ENCODE assay signal across 12 mouse cellular contexts in genomic region chr13:3749646-3750045, GRCm38 (mm10). TPM values are rescaled to one million over a fixed set of nuclear protein-coding genes. Genes with fewer than 3 reads are reported as not detected.
DNase-seq lines count a peak whose midpoint lies in the region; ATAC-seq and TF ChIP-seq lines count a peak whose summit lies in the region.
"Had no signal": no experiment of that assay in that cellular context is flagged by ENCODE, and none has a peak within 500 bp of the region (broad histone marks: within the 10 kb centered on the region; RNA-seq: fewer than 3 reads in every experiment).

No protein-coding gene starts in this region.

- no peaks in the 10 kb centered on the region for H3K4me1 ChIP-seq in forebrain, embryonic 15.5 days
- peaks cover 16% of the 10 kb centered on the region for H3K4me1 ChIP-seq in forebrain, embryonic 10.5 days
- H3K4me1 ChIP-seq in limb, embryonic 13.5 days = peaks cover 29% of the 10 kb centered on the region
- peaks cover 20% of the 10 kb centered on the region for H3K4me1 ChIP-seq in limb, embryonic 10.5 days
- peaks cover 26% of the 10 kb centered on the region for H3K4me1 ChIP-seq in embryonic facial prominence, embryonic 12.5 days
- no peaks in the 10 kb centered on the region; the same call in 1 of the 2 replicates for H3K4me1 ChIP-seq in cerebellum, adult 2 months (ENCODE audit: control insufficient read depth, insufficient read depth, low read length)

- no peak overlapping the region for H3K4me2 ChIP-seq in forebrain, embryonic 15.5 days (replicated peaks)
- H3K4me2 ChIP-seq in limb, embryonic 13.5 days (replicated peaks) = no peak overlapping the region
- H3K4me2 ChIP-seq in embryonic facial prominence, embryonic 12.5 days (replicated peaks) = no peak overlapping the region
- H3K4me2 ChIP-seq: limb, embryonic 12.5 days had no signal

- no peaks in the 10 kb centered on the region for H3K9me3 ChIP-seq in forebrain, embryonic 15.5 days
- H3K9me3 ChIP-seq in forebrain, embryonic 10.5 days = no peaks in the 10 kb centered on the region
- no peaks in the 10 kb centered on the region for H3K9me3 ChIP-seq in limb, embryonic 13.5 days
- H3K9me3 ChIP-seq in limb, embryonic 10.5 days (replicated peaks) = no peaks in the 10 kb centered on the region
- no peaks in the 10 kb centered on the region for H3K9me3 ChIP-seq in embryonic facial prominence, embryonic 12.5 days
- H3K9me3 ChIP-seq: limb, embryonic 12.5 days had no signal

- TF ChIP-seq CTCF in cerebellum, adult 2 months (IDR thresholded peaks at IDR 0.05; ENCODE audit: borderline replicate concordance, insufficient read depth, low read depth, low read length) = no peak

- no peak for TF ChIP-seq POLR2A in cerebellum, adult 2 months (IDR thresholded peaks at IDR 0.05; ENCODE audit: borderline replicate concordance, insufficient read depth, low read length)

- DNase-seq in forebrain, embryonic 10.5 days (ENCODE audit: extremely low spot score, low spot score) = no peak
- no peak for DNase-seq in limb, embryonic 10.5 days (ENCODE audit: low spot score)
- DNase-seq in cerebellum, adult 2 months = no peak
- DNase-seq in cerebellum, adult 9-10 months = no peak
- DNase-seq: gastrocnemius, postnatal 36 days; right cerebral cortex, adult 18-20 months had no signal

- ATAC-seq in forebrain, embryonic 15.5 days (replicated peaks) = 0 out of 2 replicates have a peak, but pooled peaks have one; percentile 39
- 0 out of 2 replicates have a peak, but pooled peaks have one; percentile 41 for ATAC-seq in limb, embryonic 13.5 days (ENCODE audit: low FRiP score, low read depth)
- no peak for ATAC-seq in embryonic facial prominence, embryonic 12.5 days (ENCODE audit: insufficient number of reproducible peaks, insufficient read depth, low FRiP score, low TSS enrichment)
- peak; percentile 58 for ATAC-seq in megakaryocyte progenitor cell, adult 5-6 weeks (replicated peaks; ENCODE audit: poor library complexity)

- no peak overlapping the region for H3K9ac ChIP-seq in forebrain, embryonic 15.5 days (replicated peaks)
- H3K9ac ChIP-seq in limb, embryonic 13.5 days = no peak overlapping the region
- no peak overlapping the region for H3K9ac ChIP-seq in embryonic facial prominence, embryonic 12.5 days
- H3K9ac ChIP-seq: limb, embryonic 12.5 days had no signal

- H3K4me3 ChIP-seq in forebrain, embryonic 15.5 days = no peak overlapping the region
- H3K4me3 ChIP-seq in forebrain, embryonic 10.5 days = no peak overlapping the region
- H3K4me3 ChIP-seq in limb, embryonic 13.5 days = no peak overlapping the region
- no peak overlapping the region for H3K4me3 ChIP-seq in limb, embryonic 10.5 days
- H3K4me3 ChIP-seq in embryonic facial prominence, embryonic 12.5 days = no peak overlapping the region
- no peak overlapping the region for H3K4me3 ChIP-seq in cerebellum, adult 2 months (replicated peaks; ENCODE audit: insufficient read depth, low read depth, low read length)
- H3K4me3 ChIP-seq: limb, embryonic 12.5 days had no signal

- WGBS in forebrain, embryonic 15.5 days = 90% methylated on average over 3 of the region's 3 CpGs
- 88% methylated on average over 3 of the region's 3 CpGs for WGBS in forebrain, embryonic 10.5 days
- 83% methylated on average over 3 of the region's 3 CpGs for WGBS in limb, embryonic 13.5 days
- 87% methylated on average over 3 of the region's 3 CpGs for WGBS in limb, embryonic 10.5 days
- 86% methylated on average over 3 of the region's 3 CpGs for WGBS in embryonic facial prominence, embryonic 12.5 days
- WGBS in cerebellum, adult 2 months = 72% methylated on average over 3 of the region's 3 CpGs

- H3K36me3 ChIP-seq in forebrain, embryonic 15.5 days = no peaks in the 10 kb centered on the region
- no peaks in the 10 kb centered on the region for H3K36me3 ChIP-seq in forebrain, embryonic 10.5 days (replicated peaks)
- H3K36me3 ChIP-seq in limb, embryonic 13.5 days = no peaks in the 10 kb centered on the region
- H3K36me3 ChIP-seq in limb, embryonic 10.5 days = no peaks in the 10 kb centered on the region
- no peaks in the 10 kb centered on the region for H3K36me3 ChIP-seq in embryonic facial prominence, embryonic 12.5 days
- H3K36me3 ChIP-seq: limb, embryonic 12.5 days had no signal

- no peak overlapping the region for H3K27ac ChIP-seq in forebrain, embryonic 15.5 days (replicated peaks)
- no peak overlapping the region for H3K27ac ChIP-seq in forebrain, embryonic 10.5 days
- H3K27ac ChIP-seq in limb, embryonic 13.5 days = peak overlapping the region; percentile 7; the same call in 1 of the 2 replicates
- no peak overlapping the region for H3K27ac ChIP-seq in limb, embryonic 10.5 days
- H3K27ac ChIP-seq in embryonic facial prominence, embryonic 12.5 days = 0 out of 2 replicates have a peak overlapping the region, but pooled peaks have one; percentile 17
- no peak overlapping the region for H3K27ac ChIP-seq in cerebellum, adult 2 months (ENCODE audit: insufficient read depth, low read length)
- H3K27ac ChIP-seq: limb, embryonic 12.5 days had no signal

- no peaks in the 10 kb centered on the region for H3K27me3 ChIP-seq in forebrain, embryonic 15.5 days
- H3K27me3 ChIP-seq in forebrain, embryonic 10.5 days (ENCODE audit: poor library complexity, severe bottlenecking) = no peaks in the 10 kb centered on the region
- no peaks in the 10 kb centered on the region for H3K27me3 ChIP-seq in limb, embryonic 13.5 days
- no peaks in the 10 kb centered on the region for H3K27me3 ChIP-seq in limb, embryonic 10.5 days (ENCODE audit: low read depth, poor library complexity, severe bottlenecking)
- H3K27me3 ChIP-seq in embryonic facial prominence, embryonic 12.5 days = no peaks in the 10 kb centered on the region
- no peaks in the 10 kb centered on the region; the same call in 1 of the 2 replicates for H3K27me3 ChIP-seq in cerebellum, adult 2 months (ENCODE audit: control insufficient read depth, insufficient read depth, low read length)
- H3K27me3 ChIP-seq: limb, embryonic 12.5 days had no signal

RNA-seq across cellular contexts. Expression of gene Calml3, which starts 54.5 kb away (rescaled TPM):
- not detected in 2 replicates for polyA plus RNA-seq in forebrain, embryonic 15.5 days (2015; fragmentation: Nextera tagmentation; extraction: Ambion mirVana)
- not detected in 2 replicates for polyA plus RNA-seq in forebrain, embryonic 10.5 days (2016; fragmentation: Nextera tagmentation; extraction: Ambion mirVana)
- 0.65 and 1.1 TPM in 2 replicates for polyA plus RNA-seq in limb, embryonic 13.5 days (2015; fragmentation: Nextera tagmentation; extraction: Ambion mirVana)
- polyA plus RNA-seq in limb, embryonic 10.5 days (2016; fragmentation: Nextera tagmentation; extraction: Ambion mirVana) = not detected in 2 replicates
- 0.41 and 0.61 TPM in 2 replicates for polyA plus RNA-seq in embryonic facial prominence, embryonic 12.5 days (2016; fragmentation: Nextera tagmentation; extraction: Ambion mirVana)
- not detected in 2 replicates for total RNA-seq in megakaryocyte progenitor cell, adult 5-6 weeks (2015)
- total RNA-seq in megakaryocyte progenitor cell, adult 5-6 weeks (2017) = not detected in 2 replicates
- not detected in 2 replicates for polyA plus RNA-seq in cerebellum, adult 2 months (2012; rRNA removed)
- total RNA-seq: gastrocnemius, postnatal 36 days had no signal
- polyA plus RNA-seq: intestine, embryonic 14.5 days had no signal

Comparison
In these comparisons a context has a peak if more than half of its experiments do, and no peak if none do; other contexts are left out.
1. H3K27ac ChIP-seq: peak in limb, embryonic 13.5 days (single experiment) and embryonic facial prominence, embryonic 12.5 days (single experiment); none in forebrain, embryonic 15.5 days (single experiment), forebrain, embryonic 10.5 days (single experiment), limb, embryonic 10.5 days (single experiment) and cerebellum, adult 2 months (single experiment).